Mouse (Mus musculus) lung, adult 2 months (tissue): ENCODE data around the gene Gm20388. TPM values are rescaled to one million over a fixed set of nuclear protein-coding genes. Genes with fewer than 3 reads are reported as not detected.

Experiments used
- DNase-seq: peaks from one replicate; pipeline ENCODE4 v3.0.0; 2022
- H3K4me1 ChIP-seq: fragments of 200-500 bp; 2 replicates; pipeline ENCODE4 v1.6.1; 2011; ENCODE audit warnings: low read length; ENCODE audit not compliant: control insufficient read depth, insufficient read depth
- H3K4me3 ChIP-seq: fragments of 200-500 bp; replicated peaks from 2 replicates; pipeline ENCODE3; 2011; ENCODE audit warnings: low read depth, mild to moderate bottlenecking, control low read depth, low read length; ENCODE audit errors: extremely low read depth
- CTCF ChIP-seq: fragments of 200-500 bp; IDR thresholded peaks from 2 replicates; pipeline ENCODE4 v1.5.1; 2011; ENCODE audit warnings: mild to moderate bottlenecking, low read length, control low read depth; ENCODE audit not compliant: insufficient read depth
- POLR2A ChIP-seq: fragments of 200-500 bp; IDR thresholded peaks from 2 replicates; pipeline ENCODE4 v1.6.1; 2011; ENCODE audit warnings: low read depth, mild to moderate bottlenecking, control low read depth, low read length, borderline replicate concordance; ENCODE audit errors: extremely low read depth
- WGBS: fragments of 180-500 bp; shearing (Covaris S2); methylation state at CpG from one replicate; pipeline ENCODE4 v1.1.7; 2018; 5-methylcytosine and 5-hydroxymethylcytosine counted together
- polyA plus RNA-seq: library from polyadenylated mRNA; depleted of rRNA; stranded (reverse); fragments of >200 nt; gene quantifications from 2 replicates; pipeline ENCODE4 v1.2.3, GENCODE M21; 2012

Gm20388 gene
- polyA plus RNA-seq, 1 experiment = 67.8 TPM

DNA sequence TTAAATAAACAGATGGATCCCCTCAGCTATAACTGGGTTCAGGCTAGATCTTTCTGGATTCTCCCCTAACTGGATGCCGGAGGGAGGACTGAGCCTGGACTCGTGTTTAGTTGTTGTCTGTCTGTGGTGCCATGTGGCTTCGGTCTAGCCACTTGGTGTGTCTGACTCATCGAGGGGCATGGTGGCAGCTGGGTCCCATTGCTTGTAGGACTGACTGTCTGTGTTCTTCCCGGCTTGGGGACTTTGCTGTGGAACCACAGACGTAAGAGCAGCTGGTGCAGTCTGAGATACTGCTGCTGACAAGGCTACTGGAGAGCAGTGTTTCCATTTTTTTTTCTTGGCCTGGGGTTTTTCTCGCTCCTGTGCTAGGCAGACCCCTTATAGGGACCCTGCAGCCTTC is 613.0 kb downstream of the Gm20388 start:
- TF ChIP-seq CTCF (no peak), POLR2A (no peak)
- peaks cover 14% of the 10 kb centered on the region for H3K4me1 ChIP-seq
- no peak for DNase-seq
- H3K4me3 ChIP-seq = no peak overlapping the region
- 74% methylated on average over 7 of the region's 7 CpGs for WGBS

DNA sequence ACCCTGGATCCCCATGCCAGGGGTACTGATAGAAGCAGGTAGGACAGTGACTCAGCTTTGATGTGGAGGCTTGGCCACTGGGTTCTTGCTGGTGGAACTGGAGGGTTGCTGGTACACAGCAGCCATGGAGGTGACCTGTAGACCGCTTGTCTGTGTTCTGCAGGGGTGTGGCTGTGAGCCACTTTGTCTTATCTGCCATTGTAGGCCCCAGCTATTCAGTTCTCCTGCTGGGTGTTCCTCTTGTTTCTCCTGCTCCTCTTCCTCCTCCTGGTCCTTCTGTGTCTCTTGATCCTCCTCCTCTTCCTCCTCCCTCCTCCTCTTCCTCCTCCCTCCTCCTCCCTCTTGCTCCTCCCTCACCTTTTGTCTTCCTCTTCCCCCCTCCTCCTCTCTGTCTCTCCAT is 614.5 kb downstream of the Gm20388 start:
- H3K4me1 ChIP-seq = peaks cover 16% of the 10 kb centered on the region
- no peak for DNase-seq
- TF ChIP-seq CTCF (no peak), POLR2A (no peak)
- WGBS = 71% methylated on average over 1 of the region's 1 CpGs
- no peak overlapping the region for H3K4me3 ChIP-seq

DNA sequence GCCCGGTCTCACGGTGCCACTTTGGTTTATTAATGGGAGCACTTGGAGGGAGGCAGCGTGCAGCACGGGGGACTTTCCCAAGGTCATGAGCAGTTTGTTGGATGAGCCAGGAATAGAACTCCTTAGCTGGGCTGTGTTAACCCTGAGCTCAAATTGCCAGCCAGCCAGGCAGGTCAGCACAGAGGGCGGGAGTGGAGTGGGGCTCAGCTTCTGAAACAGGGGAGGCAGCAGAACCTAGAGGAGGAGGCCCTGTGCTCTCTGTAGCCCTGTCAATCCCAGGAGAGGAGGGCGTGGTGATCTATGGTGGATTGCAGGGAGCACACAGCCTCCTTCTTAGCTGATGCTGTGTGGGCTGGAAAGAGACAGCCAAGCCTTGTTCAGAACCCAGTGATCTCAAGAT is 615.2 kb downstream of the Gm20388 start:
- no peak for DNase-seq
- no peak for TF ChIP-seq POLR2A
- TF ChIP-seq CTCF = no peak
- 34% methylated on average over 6 of the region's 6 CpGs for WGBS
- Histone ChIP-seq H3K4me3 (no peak overlapping the region), H3K4me1 (peaks cover 14% of the 10 kb centered on the region)

DNA sequence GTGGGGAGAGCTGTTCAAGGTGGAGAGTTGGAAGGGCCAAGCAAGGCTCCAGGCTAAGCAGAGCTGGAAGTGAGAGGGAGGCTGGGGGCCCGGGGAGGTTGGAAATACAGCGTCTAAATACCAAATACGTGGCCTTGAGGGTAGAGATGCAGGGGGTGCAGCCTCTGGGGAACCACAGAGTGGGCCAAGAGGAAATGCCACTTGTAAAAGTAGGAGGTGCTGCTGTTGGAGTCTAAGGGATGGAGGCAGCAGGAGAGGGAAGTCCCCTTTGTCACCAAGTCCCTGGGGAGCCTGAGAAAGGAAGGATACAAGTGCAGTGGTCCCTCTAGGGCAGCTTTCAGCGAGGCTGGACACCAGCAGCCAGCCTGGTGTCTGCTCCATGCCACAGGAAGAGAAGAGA is 615.9 kb downstream of the Gm20388 start:
- Histone ChIP-seq H3K4me1 (peaks cover 14% of the 10 kb centered on the region), H3K4me3 (no peak overlapping the region)
- no peak for DNase-seq
- no peak for TF ChIP-seq POLR2A
- TF ChIP-seq CTCF = no peak
- 29% methylated on average over 4 of the region's 4 CpGs for WGBS

DNA sequence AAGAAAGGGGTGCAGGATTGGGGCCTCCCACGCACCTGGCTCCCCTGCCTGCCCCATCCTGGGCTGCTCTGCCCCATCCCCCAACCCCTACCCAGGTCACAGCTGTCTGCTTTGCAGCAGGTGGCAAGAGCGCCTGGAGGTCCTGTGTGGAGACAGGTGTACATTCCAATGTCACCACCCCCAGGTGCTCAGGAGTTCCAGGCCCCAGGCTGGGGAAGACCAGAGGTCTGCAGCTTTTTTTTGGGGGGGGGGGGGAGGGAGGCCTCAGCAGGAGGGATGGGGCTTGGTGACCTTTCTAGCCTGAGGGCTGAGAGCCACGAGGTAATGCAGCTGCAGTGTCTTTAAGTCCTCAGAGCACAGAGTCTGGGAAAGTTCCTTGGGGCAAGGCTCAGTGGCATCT is 617.7 kb downstream of the Gm20388 start:
- H3K4me3 ChIP-seq = no peak overlapping the region
- 63% methylated on average over 3 of the region's 3 CpGs for WGBS
- no peak for DNase-seq
- H3K4me1 ChIP-seq = peaks cover 16% of the 10 kb centered on the region
- TF ChIP-seq CTCF (no peak), POLR2A (no peak)

DNA sequence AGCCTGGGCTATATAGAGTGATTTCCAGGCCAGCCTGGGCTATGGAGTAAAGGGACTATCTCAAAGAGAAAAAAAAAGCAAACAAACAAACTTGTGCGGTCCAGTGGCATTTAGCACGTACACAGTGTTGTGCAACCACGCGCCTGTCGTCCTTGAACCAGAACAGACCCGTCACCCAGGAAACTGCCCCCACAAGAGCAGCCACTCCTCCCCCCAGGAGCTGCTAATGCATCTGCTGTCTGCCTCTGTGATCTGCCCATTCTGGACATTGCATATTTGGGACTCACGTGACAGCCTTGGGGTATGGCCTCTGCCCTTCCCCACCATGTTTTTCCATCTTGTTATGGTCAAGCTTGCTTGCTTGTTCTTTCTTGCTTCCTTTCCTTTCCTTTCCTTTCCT is 618.6 kb downstream of the Gm20388 start:
- H3K4me1 ChIP-seq = peaks cover 20% of the 10 kb centered on the region

DNA sequence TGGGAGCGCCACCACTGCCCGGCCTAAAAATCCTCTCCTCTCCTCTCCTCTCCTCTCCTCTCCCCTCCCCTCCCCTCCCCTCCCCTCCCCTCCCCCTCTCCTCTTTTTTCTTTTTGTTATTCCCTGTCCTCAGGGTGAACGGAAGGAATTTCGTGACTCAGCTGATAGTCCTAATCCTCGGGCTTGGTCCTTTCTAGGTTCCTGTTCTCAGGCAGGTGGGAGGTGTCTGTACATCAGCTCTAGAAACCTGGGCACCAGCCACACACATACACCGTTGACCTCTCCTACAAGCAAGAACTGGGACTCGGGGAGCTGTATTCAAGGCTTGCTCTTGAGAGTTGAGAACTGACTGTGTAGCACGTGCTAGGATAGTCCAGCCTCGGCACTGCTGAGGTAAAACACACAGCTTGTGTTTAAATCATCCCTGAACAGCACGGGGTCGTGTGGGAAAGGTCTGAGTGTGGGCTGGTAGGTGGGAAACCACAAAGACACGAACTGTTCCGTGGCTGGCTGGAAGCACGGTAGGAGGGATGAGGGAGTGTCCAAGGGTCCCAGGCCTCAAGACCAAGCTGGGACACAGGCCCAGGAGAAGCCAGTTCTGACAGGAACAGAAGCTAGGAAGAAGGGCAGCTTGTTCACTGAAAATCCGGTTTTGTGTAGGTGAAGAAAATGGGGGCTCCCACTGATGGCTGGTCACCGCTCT is 620.5 kb downstream of the Gm20388 start:
- TF ChIP-seq CTCF (no peak), POLR2A (no peak)
- no peak for DNase-seq
- WGBS = 74% methylated on average over 16 of the region's 16 CpGs
- Histone ChIP-seq H3K4me1 (peaks cover 20% of the 10 kb centered on the region), H3K4me3 (no peak overlapping the region)

More for the DNA sequence above, 618.6 kb downstream of the Gm20388 start:
- WGBS = 50% methylated on average over 7 of the region's 7 CpGs
- TF ChIP-seq CTCF (no peak), POLR2A (no peak)
- H3K4me3 ChIP-seq = no peak overlapping the region
- DNase-seq = no peak

DNA sequence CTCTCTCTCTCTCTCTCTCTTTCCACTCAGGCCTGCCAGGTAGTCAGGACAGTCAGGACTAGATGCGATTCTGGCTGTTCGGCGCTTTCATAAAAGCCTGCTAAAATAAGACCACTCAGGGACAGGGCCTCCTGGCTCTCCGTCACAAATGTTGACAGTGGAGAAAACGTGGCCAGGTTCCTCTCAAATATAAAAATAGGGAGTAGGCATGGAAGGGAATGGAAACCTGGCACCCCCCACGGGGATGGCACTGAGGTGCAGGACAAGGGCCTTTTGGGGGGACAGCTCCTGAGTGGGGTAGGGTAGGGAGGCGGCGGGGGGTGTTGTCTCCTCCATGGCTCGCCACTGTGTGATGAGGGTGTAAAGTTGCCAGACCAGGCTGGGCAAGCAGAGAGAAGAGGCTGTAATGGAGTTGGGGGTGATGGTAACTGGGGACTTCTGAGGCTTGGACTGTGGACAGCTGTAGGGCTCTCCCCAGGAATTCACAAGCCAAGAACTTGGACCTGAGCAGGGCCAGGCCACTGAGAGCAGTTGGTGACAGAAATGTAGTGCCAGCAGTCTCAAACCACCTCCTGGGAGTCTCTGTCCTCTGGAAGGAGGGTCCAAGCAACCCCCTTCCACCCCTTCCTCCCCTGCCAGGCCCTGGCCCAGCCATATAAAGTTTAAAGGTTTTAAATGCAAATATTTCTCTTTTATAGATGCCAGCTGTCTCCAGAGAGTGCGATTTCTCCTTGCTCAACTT is 621.3 kb downstream of the Gm20388 start:
- peaks cover 16% of the 10 kb centered on the region for H3K4me1 ChIP-seq
- 68% methylated on average over 10 of the region's 10 CpGs for WGBS

DNA sequence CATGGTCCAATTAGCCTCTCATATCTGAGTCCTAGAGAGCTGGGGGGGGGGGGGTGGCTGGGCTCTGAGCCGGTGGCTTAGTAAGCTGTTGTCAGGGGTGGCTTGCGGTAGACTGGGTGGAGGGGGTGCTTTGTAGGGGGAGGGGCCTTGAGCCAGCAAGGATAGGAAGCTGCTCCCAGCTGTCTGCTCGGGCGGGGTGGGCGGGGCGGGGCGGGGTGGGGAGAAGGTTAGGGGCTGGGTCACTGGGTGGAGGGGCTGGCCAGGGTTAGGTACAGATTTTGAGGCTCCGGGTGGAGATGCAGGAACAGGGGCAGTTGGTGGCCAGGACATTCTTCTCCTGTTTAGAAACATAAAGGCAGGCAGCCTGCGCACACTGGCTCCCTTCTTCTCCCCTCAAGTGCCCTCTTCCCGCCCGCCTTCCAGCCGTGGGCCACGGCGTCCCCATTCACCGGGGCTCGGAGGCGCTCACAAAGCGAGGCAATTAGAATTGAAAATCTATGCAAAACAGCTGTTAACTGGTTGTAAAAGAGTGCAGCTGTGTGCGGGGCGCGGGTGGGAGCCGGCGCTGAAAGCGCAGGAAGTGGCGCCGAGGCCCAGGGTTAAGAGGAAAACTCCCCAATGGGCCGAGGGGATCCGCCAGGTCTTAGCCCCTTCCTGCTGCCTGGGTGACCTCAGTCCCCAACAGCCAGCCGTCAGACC is 622.0 kb downstream of the Gm20388 start:
- WGBS = 34% methylated on average over 29 of the region's 29 CpGs
- DNase-seq = no peak
- no peak overlapping the region for H3K4me3 ChIP-seq
- H3K4me1 ChIP-seq = peaks cover 16% of the 10 kb centered on the region
- TF ChIP-seq CTCF = no peak
- TF ChIP-seq POLR2A = no peak

More for the DNA sequence above, 621.3 kb downstream of the Gm20388 start:
- no peak for TF ChIP-seq POLR2A
- TF ChIP-seq CTCF = no peak
- no peak for DNase-seq
- H3K4me3 ChIP-seq = no peak overlapping the region
